9 mouse cellular contexts compared by ENCODE assay signal in the genomic region with DNA sequence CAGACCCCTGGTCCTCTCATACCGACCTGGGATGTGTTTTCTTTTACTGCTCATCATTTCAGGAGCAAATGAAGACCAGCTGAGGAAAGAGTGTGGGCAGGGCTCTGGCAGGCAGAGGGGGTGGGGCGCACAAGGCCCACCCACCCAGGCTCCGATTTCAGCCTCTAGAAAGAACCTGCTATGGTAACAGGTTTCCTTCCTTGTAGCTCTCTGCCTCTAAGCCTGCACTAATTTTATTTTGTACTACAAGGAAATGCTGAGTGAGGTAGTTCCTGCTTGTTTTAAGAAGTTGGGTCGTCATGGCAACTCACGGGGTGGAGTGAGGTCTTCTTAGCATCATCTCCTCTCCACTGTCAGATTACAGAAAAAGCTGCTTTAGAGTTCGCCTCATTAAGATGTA.
A peak's percentile ranks its signal among the peaks of the same experiment; 100 is the strongest.
DNase-seq lines count a peak whose midpoint lies in the region; TF ChIP-seq lines count a peak whose summit lies in the region.
"Had no signal": no experiment of that assay in that cellular context is flagged by ENCODE, and none has a peak within 500 bp of the region (broad histone marks: within the 10 kb centered on the region; RNA-seq: fewer than 3 reads in every experiment).

No protein-coding gene starts in this region.

- 16% methylated on average over 6 of the region's 6 CpGs for WGBS in kidney, adult 2 months
- WGBS in heart, embryonic 10.5 days = 17% methylated on average over 6 of the region's 6 CpGs

- no peak overlapping the region for H3K27ac ChIP-seq in kidney, adult 2 months (ENCODE audit: insufficient read depth, low read depth, low read length)
- H3K27ac ChIP-seq in heart, embryonic 10.5 days = no peak overlapping the region

- no peaks in the 10 kb centered on the region for H3K4me1 ChIP-seq in kidney, adult 2 months (ENCODE audit: control insufficient read depth, insufficient read depth, low read length)
- peaks cover 41% of the 10 kb centered on the region for H3K4me1 ChIP-seq in heart, embryonic 10.5 days

- no peak for TF ChIP-seq POLR2A in kidney, adult 2 months (IDR thresholded peaks at IDR 0.05; ENCODE audit: low read depth, low read length)

- H3K36me3 ChIP-seq in kidney, adult 2 months (ENCODE audit: control insufficient read depth, insufficient read depth, low read length) = no peaks in the 10 kb centered on the region
- no peaks in the 10 kb centered on the region for H3K36me3 ChIP-seq in heart, embryonic 10.5 days

- H3K9me3 ChIP-seq in heart, embryonic 10.5 days = no peaks in the 10 kb centered on the region

- no peak overlapping the region for H3K4me3 ChIP-seq in kidney, adult 2 months (ENCODE audit: insufficient read depth, low read depth, low read length)
- H3K4me3 ChIP-seq in heart, embryonic 10.5 days = no peak overlapping the region

- peak; percentile 34 to 44 for DNase-seq in kidney, postnatal 4 days
- DNase-seq in kidney, adult 2 months = no peak
- DNase-seq in NIH3T3 (ENCODE audit: low read depth) = peak; percentile 75
- DNase-seq in frontal cortex, adult 2 months (ENCODE audit: extremely low spot score in 1 of 2, low spot score in 1 of 2) = peak; percentile 63 to 81
- DNase-seq in right cerebral cortex, adult 2 months (ENCODE audit: low spot score in 2 of 2) = peak; percentile 64 to 74
- no peak for DNase-seq in adrenal gland, adult 2 months
- DNase-seq in lung, adult 18-20 months = no peak
- no peak for DNase-seq in heart, embryonic 10.5 days (ENCODE audit: low spot score)
- DNase-seq: cerebellum, postnatal 25 days had no signal

- no peaks in the 10 kb centered on the region for H3K27me3 ChIP-seq in kidney, adult 2 months (replicated peaks; ENCODE audit: control insufficient read depth, insufficient read depth, low read length)
- no peaks in the 10 kb centered on the region for H3K27me3 ChIP-seq in heart, embryonic 10.5 days (ENCODE audit: insufficient read depth, poor library complexity, severe bottlenecking)

- no peak for TF ChIP-seq CTCF in kidney, adult 2 months (conservative IDR thresholded peaks at IDR 0.05; ENCODE audit: insufficient read depth, insufficient read length, low read depth, low read length)

Comparison
In these comparisons a context has a peak if more than half of its experiments do, and no peak if none do; other contexts are left out.
1. DNase-seq: peak in kidney, postnatal 4 days (2 of 2), NIH3T3 (single experiment), frontal cortex, adult 2 months (2 of 2) and right cerebral cortex, adult 2 months (2 of 2); none in kidney, adult 2 months (single experiment), adrenal gland, adult 2 months (single experiment), lung, adult 18-20 months (0 of 2) and heart, embryonic 10.5 days (single experiment).